Mouse (Mus musculus): ENCODE measurements at regions not wholly inside any gene's neighbourhood (a gene's known extent, or its start where the extent isn't known, plus 50 kb on each side); places are given as distances from the start of the nearest gene placed in this dataset.

DNA sequence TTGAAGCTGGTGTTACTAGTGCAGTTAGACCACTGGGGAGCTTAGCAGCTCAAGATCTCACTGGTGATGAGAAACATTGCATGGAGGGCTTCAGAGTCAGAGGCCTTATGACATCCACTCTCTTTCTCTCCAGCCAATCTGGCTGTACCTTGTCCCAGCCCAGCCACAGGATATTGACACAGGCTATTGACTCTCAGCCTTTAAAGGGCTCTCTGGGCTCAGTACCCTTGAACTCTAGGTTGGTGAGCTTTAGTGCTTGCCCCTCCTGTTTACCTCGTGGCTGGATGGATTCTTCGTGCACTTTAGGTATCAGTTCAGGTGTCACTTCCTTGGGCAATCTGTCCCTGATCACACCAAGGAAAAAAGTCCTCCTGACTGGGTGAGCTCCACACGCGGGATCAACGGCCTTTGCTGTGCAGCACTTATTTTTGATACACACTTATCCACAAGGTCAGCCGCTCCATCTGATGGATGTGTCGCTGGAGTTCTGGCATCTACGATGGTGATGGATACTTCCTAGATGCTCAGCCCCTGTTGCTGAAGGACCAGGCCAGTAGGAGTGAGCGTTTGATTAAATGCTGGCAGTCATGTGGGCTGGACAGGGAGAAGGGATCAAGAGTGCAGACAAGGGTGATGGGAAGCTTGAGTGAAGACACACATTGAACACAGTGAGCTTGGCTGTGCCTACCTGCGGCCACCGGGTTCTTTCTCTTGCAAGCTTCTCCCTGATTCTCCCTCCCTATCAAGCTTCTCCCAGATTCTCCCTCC, 177.7 kb downstream of the Snx10 start:
- no peak for DNase-seq (ENCODE audit: low spot score)

DNA sequence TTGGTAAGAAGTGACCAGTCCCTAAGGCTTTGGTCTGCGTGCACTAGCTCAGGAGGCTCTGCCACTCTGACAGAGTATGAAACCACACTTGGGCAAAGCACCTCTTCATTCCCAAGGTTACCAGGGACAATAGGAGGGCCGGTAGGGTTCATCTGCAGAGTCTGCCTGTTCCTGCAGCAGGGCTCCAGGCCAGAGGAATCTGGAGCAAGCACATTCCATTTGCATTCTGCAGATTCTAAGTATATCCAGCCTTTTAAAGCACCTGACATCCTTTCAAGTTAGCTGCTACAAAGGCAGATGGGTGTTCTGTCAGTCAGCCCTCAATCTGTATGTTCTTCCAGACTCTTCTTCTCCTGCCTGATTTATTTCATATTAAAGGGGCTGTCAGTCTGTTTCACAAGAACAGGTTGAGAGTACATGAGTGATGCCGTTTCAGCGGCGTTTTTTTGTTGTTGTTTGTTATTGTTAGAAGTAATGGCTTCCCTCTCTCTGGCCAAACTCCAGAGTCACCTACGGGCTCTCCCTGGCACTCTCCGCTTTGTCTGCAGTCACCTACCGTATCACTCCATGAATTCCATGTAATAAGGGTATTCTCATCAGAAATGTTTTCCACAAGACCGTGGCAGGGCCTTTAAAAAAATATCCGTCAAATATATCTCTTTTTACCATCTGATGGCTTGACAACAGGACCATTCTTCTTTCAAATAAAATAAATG, 178.9 kb downstream of the Snx10 start:
- DNase-seq (ENCODE audit: low spot score): peak; percentile 22

DNA sequence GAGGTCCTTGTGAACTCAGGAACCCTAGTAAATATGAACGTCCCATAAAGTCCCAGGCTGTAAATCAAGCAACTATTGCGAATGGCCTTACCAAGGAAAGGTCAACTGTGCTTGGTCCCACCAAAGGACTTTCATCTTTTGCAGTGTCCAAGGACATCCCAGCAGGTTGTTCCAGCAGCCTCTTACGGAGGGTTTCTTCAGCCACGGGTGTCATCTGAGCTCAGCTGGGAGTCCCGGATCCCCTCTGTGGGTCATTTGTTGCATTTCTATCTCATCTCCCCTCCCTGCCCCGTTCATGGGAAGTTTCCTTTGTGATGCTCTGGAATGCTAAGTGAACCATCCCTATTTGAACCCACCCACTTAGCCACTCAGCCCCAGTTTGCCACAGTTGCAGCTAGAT, 184.3 kb downstream of the Snx10 start:
- DNase-seq (ENCODE audit: low spot score): no peak

DNA sequence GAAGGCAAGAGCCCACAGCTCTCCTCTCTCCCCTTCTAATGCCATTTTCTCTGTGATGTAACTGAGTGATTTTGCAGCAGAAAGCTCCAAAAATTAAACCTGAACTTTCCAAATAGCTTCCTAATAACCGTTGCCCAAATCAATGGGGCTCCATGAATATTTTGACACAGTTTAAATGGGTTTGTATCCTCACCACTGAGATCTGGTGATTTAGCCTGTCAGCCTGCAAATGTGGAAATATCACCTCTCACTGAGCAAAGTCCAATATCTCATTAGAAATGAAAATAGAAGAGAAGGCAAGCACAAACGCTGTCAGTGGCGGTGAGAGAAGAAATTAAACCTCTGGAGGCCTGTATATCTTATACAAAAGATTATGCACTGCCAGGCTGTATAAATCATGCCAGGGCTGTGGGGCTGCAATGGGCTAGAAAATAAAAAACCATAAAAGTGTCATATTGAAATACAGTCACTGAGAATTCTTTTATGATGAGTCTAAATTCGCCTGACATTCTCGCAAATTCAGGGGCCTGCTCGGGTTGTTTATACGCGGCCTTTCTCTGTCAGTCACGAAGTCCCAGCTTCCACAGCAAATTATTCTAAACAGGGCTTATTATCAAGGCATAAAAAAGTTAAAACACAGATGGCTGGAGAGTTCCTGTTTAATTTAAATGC, 185.1 kb downstream of the Snx10 start:
- DNase-seq (ENCODE audit: low spot score): no peak

DNA sequence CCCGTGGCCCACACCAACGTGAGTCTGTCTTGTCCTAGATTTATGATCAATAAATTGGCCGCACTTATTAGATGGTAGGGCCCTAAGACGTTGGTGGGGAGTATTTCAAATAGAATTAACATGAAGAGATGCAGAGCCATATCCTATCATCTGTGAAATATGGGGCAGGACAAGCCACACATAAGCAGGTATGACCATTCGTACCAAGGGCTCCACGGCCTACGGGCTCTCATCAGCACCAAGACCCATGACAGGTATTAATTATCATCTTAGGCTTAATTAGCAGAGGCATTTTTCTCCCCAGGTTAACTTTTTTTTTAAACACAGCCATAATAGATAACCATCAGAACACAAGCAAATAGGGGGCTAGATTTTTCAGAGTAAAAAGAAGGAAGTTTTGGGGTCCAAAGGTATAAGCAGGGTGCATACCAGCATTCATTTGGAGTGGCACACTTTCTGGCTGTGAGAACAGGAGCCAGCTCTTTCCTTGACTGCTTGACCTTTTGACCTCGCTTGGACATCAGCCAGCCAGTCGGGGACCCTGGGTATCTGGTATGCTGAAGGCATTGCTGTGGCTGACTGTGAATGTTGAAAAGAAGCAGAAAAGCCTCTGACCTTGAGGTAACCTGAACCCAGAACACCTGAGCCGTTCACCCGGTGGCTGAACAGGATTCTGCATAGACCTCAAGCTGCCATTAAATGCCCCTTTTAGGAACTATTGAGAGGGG, 185.8 kb downstream of the Snx10 start:
- DNase-seq (ENCODE audit: low spot score): no peak

DNA sequence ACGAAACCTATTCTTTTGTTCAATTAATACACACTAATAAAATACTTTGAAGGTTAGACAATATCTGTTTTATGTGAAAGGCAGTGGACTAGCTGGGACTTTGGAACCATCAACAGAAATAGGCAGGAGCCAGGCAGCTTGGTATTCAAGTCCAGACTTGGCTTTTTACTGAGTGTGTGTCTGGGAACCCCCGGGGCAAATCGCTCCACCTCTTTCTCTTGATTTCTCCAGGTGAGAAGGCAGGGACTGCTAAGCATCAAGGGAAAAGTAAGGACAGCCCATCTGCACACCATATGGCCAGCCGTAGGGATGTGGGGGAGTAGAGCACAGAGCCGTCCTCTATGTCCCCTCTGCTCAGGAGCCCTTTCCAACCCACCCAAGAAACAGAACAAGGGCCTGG, 186.5 kb downstream of the Snx10 start:
- no peak for DNase-seq (ENCODE audit: low spot score)

DNA sequence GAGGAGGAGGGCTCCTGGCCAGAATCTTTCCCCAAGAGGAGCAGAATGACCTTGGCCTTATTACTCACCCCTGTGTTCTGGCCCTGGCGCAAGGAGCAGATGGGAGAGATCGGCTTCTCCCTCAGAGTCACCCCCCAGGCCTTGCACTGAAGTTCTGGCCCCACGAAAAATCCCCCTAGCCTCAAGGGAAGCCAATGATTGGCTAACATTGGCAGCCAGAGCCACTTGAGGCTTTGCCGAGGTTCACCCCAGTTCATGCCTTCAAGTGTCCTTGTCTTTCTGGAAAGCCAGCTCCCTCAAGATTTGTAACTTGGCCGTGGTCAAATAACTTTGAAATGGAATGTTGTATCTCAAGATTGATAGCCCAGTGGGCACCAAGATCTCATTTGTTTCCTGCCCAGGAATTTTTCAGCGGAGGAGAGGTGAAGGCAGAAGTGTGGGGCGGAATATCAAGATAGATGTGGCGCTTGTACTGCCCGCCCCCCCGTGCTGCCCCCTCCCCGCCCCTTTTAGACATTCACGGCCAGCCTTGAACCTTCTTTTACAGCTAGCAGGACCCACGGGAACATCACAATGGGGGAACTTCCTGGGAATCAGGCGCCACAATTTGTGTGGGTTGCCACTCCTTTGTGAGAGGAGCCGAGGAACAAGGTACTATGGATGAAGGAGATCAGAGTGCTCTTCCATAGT, 187.4 kb downstream of the Snx10 start:
- DNase-seq (ENCODE audit: low spot score): peak; percentile 4

DNA sequence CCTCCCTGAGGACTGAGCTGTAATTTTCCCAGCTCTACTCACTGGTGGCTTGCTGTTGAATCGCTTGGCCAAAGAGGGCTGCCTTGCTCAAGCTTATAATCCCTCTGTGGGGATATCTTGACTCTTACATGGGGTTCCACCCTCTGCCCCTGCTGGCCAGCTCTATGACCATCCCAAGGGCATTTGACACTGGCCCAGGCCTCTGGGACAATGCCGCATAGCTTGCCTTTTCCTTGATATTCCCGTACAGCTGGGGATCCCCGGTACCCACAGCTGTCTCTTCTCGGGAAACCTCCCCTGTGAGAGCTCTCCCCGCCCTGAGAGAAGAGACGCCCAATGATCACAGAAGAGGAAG, 187.9 kb downstream of the Snx10 start:
- DNase-seq (ENCODE audit: low spot score): no peak

DNA sequence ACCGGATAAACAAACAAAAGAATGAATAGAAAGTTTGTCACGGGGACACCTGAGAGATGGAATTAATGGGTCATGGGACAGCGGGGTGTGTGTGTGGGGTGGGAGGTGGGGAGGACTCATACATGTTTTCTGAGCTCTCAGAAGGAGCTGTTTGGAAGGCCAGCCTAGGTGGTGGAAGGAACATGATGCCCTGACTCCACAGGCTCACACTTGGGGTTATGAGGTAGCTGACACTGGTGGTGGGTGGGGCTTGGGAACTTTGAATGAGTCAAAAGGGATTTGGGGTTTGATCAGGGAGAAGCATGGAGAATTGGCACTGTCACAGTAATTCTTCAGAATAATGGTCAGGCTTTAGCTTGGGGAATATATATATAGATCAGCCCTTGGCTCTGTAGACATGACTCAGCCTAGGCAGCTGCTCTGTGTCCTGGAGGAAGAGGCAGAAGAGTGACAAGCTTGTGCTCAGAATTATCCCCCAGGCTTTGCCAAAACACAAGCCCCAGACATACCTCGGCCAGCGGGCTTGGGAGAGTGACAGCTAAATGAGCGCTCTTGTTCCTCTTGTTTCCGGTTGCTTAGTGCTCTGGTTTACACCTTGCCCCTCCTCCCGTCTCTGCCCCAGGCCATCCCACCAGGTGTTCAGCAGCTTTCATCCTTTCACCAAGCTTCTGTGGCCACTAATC, 191.6 kb downstream of the Snx10 start:
- DNase-seq (ENCODE audit: low spot score): no peak

DNA sequence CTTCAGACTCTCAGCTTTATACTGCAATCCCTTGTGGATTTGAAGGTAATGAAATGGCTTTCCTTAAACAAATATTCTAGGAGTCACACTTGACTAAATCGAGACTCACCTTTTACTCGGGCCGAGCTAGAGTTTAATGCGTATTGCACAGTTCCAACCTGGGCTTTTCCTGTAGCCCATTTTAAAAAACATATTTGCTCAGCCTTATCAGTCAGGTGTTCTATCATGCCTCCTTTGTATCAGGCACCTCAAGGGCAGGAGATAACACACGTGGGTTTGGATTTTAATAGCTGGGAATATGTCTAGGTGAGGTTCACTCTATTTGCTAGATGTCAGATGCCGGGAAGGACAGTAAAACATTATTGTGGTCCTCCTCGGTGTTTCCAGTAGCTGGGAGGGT, 193.7 kb downstream of the Snx10 start:
- no peak for DNase-seq (ENCODE audit: low spot score)

DNA sequence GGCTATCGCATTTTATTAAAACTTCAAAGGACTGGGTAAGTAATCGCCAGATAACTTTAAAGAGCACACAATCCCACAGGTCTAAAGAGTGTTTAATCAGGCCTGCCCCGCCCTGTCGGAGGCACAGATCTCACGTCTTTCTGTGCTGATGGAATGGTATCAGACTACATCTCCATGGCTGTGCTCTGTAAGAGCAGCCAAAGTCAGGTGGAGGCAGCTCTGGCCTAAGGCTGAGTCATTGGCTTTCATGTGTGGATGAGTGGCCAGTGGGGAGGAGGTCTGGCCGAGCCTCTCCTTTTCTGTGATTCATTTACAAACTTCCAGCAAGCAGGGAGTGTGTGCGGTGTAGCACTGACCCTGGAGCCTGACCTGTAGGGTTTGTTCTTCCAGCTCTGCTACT, 197.0 kb downstream of the Snx10 start:
- no peak for DNase-seq (ENCODE audit: low spot score)

DNA sequence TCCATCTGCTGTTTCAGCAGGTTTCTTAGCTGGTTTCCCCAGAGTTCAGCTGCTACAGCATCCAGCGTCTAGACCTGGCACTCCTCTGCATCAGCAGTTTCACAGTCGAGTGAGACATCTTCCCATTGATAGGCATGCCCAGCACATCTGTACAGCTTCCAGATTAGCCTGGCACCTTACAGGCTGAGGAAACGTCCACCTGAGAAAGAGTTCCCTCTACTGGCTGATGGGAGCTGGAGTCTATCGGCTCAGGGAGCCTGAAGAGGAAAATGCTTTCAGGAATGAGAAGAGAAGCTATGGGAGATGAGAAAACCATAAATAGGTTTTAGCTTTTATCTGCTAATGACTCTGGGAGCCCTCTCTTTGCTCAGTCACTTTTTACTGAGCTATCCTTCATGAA, 199.4 kb downstream of the Snx10 start:
- DNase-seq (ENCODE audit: low spot score): no peak

DNA sequence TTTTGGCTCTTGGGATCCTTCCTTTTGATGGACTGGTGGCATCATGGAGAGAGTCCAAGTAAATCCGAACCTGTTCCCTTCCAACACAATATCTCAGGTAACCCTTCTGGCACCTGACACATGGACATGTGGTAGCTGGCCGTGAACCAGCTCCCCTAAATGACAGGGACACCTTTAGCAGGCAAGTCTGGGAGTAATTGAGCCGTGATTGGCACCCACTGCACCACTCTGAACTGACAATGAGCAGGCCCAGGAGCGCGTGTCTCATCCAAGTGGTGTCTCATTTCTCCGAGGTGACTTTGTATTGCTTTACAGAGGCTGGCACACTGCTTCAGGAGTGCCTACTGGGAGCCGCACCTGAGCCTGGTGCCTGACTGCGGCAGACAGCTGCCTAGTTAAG, 203.5 kb downstream of the Snx10 start:
- no peak for DNase-seq (ENCODE audit: low spot score)

DNA sequence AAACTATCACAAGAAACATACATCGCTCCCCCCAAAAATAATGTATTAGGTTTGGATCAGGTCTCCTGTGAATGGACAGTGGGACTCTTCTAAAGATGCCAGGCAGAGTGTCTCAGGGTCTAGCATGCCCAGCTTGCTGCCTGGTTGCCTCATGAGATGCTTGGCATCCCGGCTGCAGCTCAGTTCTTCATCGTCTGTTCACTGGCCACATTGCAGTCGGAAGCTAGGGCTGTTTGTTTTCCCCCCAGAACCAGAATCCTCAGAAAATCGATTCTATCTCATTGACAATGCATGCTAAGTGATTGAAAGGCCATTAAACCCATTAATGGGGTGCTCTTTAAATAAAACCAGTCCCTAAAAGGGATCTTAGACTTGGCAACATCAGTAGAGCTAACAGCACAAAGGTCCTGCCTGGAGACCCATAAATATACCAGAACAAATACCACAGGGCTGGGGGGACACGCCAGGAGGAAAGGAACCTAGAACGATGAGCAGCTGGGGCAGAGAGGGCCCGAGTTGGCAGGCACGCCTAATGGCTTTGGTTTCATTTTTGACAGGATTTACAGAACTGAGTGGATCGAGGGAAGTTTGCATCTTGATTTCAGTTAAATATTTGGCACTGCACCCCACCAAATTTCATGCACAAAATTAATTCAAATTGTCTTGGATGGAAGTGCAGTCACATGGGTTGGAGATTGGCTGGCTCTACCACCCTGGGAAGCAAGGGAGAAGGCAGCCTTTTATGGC, 205.3 kb downstream of the Snx10 start:
- no peak for DNase-seq (ENCODE audit: low spot score)

DNA sequence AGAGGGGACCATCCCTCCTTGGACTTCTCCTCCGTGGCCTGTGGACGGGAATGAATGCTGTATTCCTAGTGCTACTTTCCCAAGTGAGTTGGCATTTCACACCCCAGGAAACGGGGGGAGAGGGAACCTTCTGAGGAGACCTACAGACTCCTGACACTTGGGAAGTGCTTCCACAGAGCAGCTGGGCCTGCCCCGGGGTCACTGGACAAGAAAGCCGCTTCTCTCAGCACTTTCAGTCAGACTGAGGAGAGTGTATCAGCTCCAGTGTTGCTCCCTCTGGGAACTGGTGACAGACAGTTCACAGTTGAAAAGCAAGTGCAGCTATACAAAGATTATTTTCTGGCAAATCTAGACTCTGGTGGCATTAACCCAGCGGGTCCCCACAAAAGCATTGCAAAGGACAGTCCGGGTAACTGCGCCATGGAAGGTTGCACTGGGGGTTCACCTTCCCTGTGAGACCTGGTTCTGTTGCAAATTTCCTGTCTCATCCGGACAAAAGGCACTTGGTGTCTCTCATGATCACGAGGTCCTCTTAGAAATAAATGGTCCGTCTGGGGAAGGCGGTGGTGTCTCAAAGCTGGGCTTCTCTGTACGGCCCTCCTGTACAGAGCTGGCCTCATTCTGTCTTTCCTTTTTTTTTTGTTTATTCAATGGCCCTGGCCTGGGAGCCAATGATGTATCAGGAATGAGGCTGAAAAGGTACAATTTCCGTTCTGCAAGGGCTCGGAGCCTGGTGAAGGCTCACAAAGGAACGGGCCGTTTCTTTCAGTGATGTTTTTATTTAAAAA, 207.1 kb downstream of the Snx10 start:
- DNase-seq (ENCODE audit: low spot score): no peak

DNA sequence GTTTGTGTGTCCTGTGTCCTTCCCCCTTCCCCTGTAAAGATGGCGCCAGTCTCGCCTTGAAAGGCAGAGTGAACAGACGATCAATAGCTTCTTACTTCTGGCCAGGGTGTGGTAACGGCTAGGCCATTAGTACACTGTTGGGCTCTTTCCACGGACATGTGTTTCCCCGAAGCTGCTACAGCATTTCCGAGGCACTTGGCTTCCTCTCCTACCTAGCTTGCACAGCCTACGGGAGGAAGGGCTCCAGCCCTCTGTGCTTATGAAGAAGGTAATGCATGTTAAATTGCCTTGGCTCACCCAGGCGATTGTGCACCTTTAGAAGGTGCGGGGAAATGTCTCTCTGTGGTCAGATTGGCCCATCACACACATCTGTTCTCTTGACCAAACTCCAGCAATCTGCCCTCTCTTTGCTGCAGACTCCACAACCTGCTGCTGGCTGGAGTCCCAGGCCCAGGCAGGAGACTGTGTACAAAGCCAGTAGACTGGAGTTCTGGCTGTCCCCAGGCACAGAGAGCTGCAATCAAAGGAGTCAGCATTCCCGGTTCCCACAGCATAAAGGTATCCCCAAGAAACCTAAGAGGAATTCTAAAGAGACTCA, 208.7 kb downstream of the Snx10 start:
- DNase-seq (ENCODE audit: low spot score): no peak

DNA sequence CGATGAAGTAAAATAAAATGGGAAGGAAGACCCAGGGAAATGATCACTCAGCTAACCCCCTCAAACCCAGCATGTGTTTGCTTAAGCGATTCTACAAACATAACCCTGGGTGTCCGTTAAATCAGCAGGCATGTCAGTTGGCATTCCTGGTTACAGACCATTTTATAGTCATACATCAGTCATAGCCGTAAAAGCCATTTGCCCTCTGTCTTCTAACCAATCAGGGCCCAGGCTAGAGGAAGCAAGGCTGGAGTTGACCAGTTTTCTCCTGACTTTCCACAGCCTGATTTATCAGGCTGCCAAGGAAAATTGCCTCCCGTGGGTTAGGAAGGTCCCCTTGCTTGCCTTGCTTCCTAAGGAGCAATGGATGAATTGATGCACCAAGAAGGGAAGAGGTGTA, 212.3 kb downstream of the Snx10 start:
- DNase-seq (ENCODE audit: low spot score): no peak

DNA sequence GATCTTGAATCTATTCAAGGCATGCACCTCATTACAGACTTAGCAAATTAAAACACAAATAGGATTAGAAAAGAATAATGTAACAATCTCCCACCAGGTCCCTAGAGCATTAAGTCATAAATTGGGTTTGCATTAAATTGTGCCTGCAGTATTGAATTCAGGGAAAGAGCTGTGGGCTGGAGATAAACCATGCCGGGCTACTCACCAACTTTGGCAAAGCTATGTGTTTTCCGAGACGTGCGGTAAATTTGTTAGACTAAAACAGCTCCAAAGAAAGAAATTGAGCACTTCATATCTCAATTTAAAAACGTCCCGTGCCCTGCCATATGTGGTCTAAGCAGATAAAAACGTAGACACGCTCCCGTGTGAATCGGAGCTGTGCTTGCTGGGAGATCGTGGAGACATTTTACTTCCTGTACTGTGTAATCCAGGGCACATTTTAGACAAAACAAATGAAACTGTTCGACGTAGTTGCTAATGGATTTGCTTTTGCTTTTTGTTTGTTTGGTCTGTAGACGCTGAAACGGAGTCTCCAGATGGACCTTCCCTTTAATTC, 219.5 kb downstream of the Snx10 start:
- DNase-seq (ENCODE audit: low spot score): no peak

DNA sequence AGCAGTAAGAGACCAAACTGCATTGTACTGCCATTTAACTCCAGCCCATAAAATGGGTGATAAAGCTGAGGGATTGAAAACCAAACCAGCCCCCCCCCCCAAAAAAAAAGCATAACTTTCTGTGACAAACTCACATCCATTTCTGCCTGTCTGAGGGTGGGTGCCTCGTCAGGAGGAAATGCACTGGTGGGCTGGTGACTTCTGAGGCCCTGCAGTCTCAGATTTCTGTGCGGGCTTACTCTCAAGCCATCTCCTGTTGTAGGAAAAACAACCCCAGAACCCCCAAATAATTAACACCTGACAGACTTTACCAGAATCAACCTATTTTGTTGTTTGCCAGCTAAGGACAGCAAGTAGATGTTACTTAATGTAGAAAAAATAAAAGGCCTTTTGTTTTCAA, 220.9 kb downstream of the Snx10 start:
- DNase-seq (ENCODE audit: low spot score): no peak

All from heart, adult 8-10 months (tissue).